Mouse (Mus musculus): ENCODE results near the gene Klra10.
"Not testable (repeated sequence)": the region's sequence is repeated elsewhere in the genome, so short reads cannot be mapped to it uniquely, and the experiment has no call there.

The Klra10 gene

GRCm38 (mm10) chr6:130281828-130282227 lies at the start of gene Klra10:
TSS of gene Klra10 (minus strand) at chr6:130281928.
- DNase-seq (ENCODE audit: low read depth, low spot score), result not testable (repeated sequence)

- DNase-seq (ENCODE audit: low read depth, low spot score), result no peak
These were observed 6.4 kb upstream of the Klra10 start for GRCm38 (mm10) chr6:130287984-130288649.

GRCm38 (mm10) chr6:130255326-130255725 lies 26.4 kb downstream of the Klra10 start:
- no peak for DNase-seq (ENCODE audit: low read depth, low spot score)

- DNase-seq (ENCODE audit: low read depth, low spot score), result no peak
These were observed 44.2 kb downstream of the Klra10 start for GRCm38 (mm10) chr6:130237536-130237935.

GRCm38 (mm10) chr6:130236635-130237034 lies 45.1 kb downstream of the Klra10 start:
- DNase-seq (ENCODE audit: low read depth, low spot score), result no peak

- DNase-seq (ENCODE audit: low read depth, low spot score), result no peak
These were observed 48.5 kb downstream of the Klra10 start, which contains the start of gene Klra7 for GRCm38 (mm10) chr6:130233222-130233621. TSS of gene Klra7 (minus strand) at chr6:130233322.
